Mouse (Mus musculus): ENCODE measurements around the gene Sh3bp4.

- no peak for TF ChIP-seq POLR2A (IDR thresholded peaks at IDR 0.05; ENCODE audit: borderline replicate concordance, low read depth, low read length)
- TF ChIP-seq CTCF (IDR thresholded peaks at IDR 0.05; ENCODE audit: low read depth, low read length) = no peak
These were observed 3.2 kb downstream of the Sh3bp4 start for GRCm38 (mm10) chr1:89073291-89073846.

Measured in bone marrow macrophage, adult 2 months (primary cell).